Mouse (Mus musculus) mature B cell (primary cell): ENCODE results near the gene Grid2.

Experiments used
- in situ Hi-C: fragments of 300-500 bp; cut with MboI; formaldehyde crosslinking; loops from 2 replicates; pipeline ENCODE4 v1.14.3; 2019

Grid2 gene

DNA sequence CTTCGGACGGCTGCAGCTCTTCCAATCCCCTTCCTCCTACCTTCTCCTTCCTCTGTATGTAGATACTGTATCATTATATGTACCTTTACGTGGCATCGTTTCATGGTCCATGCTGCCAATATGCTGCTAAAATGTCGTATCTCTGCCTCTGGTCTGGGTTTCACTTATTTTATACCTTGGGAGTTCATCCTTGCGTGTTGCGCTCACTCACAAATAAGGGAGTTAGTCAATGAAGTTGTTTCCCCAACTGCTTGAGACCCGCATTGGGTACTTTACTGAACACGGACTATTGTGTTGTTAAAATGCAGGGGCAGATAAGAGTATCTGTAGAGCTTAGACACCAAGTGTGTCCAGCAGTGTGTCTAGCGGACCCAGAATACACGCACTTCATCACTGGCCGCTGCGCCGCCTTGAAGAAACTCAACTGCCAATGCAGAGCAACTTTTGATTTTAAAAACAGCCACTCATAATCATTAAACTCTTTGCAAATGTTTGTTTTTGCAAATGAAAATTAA, 1474.9 kb downstream of the Grid2 start:
- in situ Hi-C loops = no loop called here

DNA sequence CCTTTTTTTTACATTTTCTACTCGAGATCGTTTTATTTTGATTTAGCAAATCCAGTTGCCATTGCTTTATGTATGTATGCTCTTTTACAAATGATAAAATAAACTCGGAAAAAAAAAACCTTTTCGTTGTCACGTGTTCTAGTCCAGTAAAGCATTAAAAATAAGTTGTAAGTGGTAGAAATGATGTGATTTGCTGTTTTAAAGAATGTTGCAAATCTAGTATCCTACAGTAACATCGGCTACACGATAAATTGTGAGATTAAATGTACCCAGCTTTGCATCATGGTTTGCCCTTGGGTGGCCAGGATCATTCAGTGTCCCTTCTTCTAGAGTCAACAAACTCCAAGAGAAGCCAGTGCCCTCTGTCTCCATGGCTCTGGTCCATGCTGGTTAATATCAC, 1475.5 kb downstream of the Grid2 start:
- in situ Hi-C loops = no loop called here

DNA sequence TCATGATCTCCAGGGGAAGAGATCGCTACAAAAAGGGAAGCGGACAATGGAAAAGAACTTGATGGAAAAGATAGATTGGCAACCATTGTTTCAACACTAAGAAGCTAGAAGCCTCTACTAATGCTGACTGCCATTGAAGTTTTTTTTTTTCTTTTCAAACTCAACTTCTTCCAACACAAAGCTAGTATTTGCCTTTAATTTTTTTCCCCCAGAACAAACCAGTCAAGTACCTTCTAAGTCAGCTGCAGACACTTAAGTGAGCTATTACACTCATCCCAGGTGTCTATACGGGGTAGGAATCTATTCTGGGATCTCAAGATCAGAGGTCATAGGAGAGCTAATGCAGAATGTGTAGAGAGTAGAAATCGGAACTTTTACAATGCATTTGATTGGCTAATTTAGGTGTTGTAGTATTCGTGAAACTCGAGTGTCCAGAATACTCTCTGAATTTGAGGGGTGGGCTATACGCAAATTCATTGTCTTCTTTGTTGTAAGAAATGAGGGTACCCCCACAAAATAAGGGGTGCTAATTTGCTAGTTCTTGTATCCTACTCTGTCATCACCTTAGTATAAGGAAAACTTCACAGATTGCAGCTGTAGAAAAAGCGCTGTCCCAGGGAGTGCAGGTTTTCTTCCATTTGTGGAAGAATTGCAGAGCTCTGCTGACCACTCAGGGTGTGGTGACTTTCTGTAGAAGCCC, 1476.1 kb downstream of the Grid2 start:
- in situ Hi-C loops = no loop called here

DNA sequence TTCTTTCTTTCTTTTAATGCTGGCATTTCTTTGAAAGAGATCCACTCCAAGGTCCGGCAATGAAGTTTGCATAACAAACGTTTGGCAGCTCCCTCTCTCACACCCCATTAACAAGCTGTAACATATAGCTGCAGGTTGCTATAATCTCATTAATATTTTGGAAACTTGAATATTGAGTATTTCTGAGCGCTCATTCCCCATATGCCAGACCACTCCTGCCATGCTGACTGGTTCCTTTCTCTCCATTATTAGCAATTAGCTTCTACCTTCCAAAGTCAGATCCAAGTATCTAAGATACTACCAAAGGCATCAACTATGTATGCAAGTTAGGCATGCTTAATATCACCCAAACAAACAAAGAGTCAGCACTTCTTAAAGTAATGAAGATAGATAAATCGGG, 1477.6 kb downstream of the Grid2 start:
- in situ Hi-C loops = no loop called here

DNA sequence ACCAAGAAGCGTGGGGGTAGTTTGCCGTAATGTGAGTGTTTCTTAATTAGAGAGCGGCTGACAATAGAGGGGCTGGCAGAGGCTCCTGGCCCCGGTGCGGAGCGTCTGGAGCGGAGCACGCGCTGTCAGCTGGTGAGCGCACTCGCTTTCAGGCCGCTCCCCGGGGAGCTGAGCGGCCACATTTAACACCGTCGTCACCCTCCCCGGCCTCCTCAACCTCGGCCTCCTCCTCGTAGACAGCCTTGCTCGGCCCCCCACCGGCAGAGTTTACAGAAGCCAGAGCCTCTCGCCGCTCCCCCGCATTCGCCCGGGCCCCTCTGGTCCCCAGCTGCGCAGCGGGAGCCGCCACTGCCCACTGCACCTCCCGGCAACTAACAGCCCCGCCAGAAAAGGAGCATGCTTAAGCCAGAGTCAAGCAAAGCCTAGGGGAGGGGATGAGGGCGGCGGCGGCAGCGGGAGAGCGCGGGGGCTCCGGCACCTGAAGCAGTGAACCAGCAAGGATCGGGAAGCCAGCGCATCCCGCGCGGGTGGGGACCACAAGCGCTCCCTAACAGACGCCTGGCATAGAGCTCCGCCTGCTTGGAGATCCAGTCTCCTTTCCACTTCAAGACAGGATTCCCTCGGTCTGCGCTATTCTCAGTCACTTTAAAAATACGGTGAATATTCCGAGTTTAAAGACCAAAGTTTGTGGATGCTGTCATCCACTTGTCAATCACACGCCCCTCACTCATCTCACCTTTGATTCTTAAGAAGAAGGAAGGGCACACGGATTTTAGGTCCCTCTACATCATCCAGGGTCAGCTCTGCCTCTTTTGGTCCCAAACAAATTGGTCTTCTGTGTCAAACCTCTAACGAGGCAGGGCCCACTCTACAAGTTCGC, 1479.0 kb downstream of the Grid2 start:
- in situ Hi-C loops = no loop called here

DNA sequence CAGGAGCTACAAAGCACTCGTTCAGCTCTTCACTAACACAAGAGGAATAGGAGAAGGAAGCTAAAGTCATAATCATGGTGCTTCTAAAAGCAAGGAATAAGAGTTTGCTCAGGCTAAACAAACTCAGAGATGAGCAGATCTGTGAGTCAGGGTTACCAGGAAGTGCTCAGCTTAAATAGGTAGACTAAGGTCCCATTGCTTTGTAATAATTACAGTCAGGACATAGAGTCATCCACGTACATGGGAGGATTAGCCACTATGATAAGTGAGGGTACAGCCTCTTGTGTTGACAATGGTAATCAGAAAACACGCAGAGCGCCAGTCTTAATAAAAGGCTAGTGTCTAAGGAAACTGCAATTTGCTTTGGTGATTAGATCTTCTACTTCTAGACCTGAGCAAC, 1480.6 kb downstream of the Grid2 start:
- in situ Hi-C loops = no loop called here

DNA sequence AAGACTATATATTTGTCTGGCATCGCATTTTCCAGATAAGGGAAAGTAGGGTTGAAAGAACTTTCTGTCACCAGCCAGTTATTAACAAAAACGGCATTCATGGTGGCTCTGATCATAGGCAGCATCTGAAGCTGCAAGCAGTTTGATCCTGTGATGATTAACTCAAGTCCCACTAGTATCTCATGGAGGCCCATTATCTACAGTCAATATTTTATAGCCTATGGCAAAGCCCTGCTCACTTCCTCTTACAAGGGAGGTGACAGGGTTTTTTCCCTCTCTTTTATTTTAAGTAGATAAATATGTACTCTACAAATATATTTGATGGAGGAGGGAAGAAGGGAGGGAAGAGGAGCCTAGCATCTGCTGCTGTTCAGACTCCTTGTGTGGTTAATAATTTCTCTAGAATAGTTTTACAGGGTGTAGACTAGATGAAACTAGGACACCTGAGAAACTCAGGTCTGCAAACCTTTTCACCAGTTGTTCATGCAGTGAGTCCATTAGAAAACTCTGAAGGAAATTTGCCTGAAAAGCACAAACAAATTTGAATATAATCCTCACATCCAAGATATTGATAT, 1487.3 kb downstream of the Grid2 start:
- in situ Hi-C loops = no loop called here
